Mouse (Mus musculus): ENCODE results near the gene Runx2. TPM values are rescaled to one million over a fixed set of nuclear protein-coding genes. Genes with fewer than 3 reads are reported as not detected.

Runx2 gene
- polyA plus RNA-seq (2012; rRNA removed): 1.6 and 8.8 TPM in 2 replicates

DNA sequence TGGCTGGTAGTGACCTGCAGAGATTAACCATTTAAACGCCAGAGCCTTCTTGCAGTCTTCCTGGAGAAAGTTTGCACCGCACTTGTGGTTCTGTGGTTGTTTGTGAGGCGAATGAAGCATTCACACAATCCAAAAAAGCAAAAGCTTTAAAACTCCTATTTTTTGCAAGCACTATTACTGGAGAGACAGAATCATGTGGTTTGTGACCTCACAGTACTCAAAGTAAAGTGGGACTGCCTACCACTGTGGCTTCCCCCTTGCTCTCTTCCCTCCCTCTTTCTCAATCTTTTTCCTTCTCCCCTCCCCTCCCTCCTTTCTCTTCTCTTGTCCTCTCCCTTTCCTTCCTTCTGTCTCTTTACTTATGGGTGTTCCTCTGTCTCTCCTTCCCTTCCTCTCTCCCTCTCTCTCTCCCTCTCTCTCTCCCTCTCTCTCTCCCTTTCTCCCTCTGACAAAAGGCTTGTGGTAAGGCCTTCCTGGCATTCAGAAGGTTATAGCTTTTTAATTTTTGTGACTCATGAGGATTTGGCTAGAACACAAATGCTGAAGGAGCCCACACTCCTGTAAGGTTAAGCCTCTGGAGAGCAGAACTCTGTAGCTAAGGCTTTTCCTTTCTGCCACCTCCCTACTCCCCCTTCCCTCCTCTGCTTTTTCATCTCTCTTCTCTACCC, at the start of gene Runx2:
Gene Runx2 (minus strand): TSS at position 290 of the 668 bp plus-strand sequence.

DNA sequence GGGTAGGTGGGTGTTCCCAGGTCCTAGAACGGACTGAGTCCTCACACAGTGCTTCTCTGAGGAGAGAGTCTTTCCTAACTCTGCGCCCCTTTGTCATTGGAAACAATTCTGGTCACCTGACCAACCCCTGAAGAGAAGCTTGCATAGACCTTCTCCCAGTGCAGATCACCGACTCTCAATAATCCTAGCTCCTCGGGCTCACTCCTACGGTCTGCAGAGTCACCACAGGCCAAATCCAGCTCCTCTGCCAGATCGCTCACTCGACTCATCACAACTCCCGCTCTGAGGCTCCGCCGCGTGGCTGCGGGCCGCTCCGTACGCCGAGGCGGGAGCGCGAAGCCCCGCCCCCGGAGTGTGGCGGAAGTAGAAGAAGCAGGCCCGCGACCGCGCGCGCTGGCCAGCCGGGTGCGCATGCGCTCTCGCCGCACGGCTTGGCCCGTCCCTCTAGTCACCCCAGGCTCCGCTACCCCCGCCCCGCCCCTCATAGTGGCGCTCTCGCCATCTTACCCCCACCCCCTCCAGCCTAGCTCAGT, 37.8 kb downstream of the Runx2 start, which contains the start of gene Supt3:
Gene Supt3 (plus strand): TSS at position 415 of the 533 bp plus-strand sequence.

Other genes starting within 250 kb of the Runx2 start
- gene Supt3, start 37.6 kb downstream of the Runx2 start, polyA plus RNA-seq (2012; rRNA removed): 10.8 and 11.3 TPM in 2 replicates